Mouse (Mus musculus): Measurements from ENCODE around the gene Sipa1. TPM values are rescaled to one million over a fixed set of nuclear protein-coding genes. Genes with fewer than 3 reads are reported as not detected.
A peak's percentile ranks its signal among the peaks of the same experiment; 100 is the strongest.

Sipa1 gene
- polyA plus RNA-seq, 1 experiment, result 5.5 TPM

DNA sequence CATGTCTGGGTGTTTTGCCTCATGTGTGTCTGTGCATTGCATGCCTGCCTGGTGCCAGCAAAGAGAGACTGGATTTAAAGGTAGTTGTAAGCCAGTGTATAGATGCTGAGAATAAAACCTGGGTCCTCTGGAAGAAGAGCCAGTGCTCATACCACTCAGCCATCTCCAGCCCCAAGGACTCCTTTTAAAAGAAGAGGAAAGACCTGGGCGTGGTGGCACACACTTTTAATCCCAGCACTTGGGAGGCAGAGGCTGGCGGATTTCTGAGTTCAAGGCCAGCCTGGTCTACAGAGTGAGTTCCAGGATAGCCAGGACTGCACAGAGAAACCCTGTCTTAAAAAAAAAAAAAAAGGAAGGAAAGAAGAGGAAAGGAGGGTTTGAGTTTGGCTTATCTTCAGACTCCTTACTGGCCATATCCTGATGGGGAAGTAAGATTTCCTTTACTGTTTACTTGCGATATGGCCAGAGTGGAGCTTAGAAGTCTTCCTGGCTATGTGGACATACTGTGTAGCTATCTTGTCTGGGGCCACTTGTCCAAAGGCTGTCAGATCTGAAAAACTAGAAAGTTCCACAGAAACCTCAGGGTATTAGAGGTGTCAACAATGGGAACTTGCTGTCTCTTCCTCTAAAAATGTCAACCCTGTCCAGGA is 50.6 kb downstream of the Sipa1 start:
- Histone ChIP-seq H3K27ac (ENCODE audit: control insufficient read depth, insufficient read depth, low read depth, low read length) (no peak overlapping the region), H3K36me3 (ENCODE audit: control insufficient read depth, insufficient read depth, low read length) (no peaks in the 10 kb centered on the region), H3K27me3 (ENCODE audit: control insufficient read depth, insufficient read depth, low read length) (no peaks in the 10 kb centered on the region), H3K4me3 (ENCODE audit: control insufficient read depth, low read depth, low read length) (no peak overlapping the region), H3K4me1 (ENCODE audit: control insufficient read depth, insufficient read depth, low read length) (peaks cover 7% of the 10 kb centered on the region)
- TF ChIP-seq CTCF (IDR thresholded peaks at IDR 0.05; ENCODE audit: control insufficient read depth, insufficient read depth, insufficient replicate concordance, low read depth, low read length) (no peak), POLR2A (IDR thresholded peaks at IDR 0.05; ENCODE audit: control insufficient read depth, low read depth, low read length) (no peak)

- Histone ChIP-seq H3K27me3 (ENCODE audit: control insufficient read depth, insufficient read depth, low read length) (no peaks in the 10 kb centered on the region), H3K4me1 (ENCODE audit: control insufficient read depth, insufficient read depth, low read length) (peaks cover 7% of the 10 kb centered on the region), H3K27ac (ENCODE audit: control insufficient read depth, insufficient read depth, low read depth, low read length) (no peak overlapping the region), H3K36me3 (ENCODE audit: control insufficient read depth, insufficient read depth, low read length) (no peaks in the 10 kb centered on the region), H3K4me3 (ENCODE audit: control insufficient read depth, low read depth, low read length) (no peak overlapping the region)
- TF ChIP-seq CTCF (IDR thresholded peaks at IDR 0.05; ENCODE audit: control insufficient read depth, insufficient read depth, insufficient replicate concordance, low read depth, low read length) (no peak), POLR2A (IDR thresholded peaks at IDR 0.05; ENCODE audit: control insufficient read depth, low read depth, low read length) (no peak)
Observed at GRCm38 (mm10) chr19:5611973-5612372, 51.5 kb downstream of the Sipa1 start.

DNA sequence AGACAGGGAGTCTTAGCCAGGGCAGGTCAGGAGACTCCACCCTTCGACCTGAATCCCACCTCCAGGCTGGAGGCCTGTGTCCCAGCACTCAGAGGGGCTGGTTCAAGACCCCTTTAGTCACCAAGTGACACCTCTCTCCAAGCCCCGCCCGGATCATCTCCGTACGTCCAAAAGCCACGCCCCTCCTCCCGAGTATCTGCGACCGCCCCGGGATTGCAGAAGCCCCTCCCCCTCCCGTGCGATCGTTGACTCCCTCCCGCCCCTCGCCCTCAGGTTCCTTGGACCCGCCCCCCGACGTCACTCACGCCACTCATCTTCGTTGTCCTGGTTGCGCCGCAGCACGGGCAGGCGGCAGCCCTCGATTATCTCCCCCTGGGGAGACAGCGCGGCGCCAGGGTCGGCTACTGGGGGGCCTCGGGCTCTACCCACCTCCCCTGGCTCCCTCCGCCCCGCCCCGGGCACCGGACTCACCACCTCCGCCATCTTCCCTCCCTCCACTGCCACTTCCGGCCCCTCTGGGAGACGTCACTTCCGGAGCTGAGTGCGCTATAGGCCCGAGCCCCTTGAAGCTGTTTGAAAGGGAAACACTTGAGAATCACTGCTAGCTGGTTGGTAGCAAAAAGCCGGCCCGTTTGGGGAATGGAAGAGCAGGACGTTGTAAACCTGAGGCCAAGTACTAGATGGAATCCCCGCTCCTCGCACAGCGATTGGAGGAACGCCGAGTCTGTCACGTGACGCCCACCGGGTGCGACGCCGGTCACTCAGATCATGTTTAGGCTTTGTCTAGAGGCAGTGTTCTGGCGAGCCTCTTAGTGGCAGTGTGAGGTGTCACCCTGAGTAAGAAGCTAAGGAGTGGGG is 53.7 kb downstream of the Sipa1 start, which contains the start of gene Kat5:
Kat5 (minus strand) TSS at position 691 of the 858 bp plus-strand sequence.
- H3K4me1 ChIP-seq (ENCODE audit: control insufficient read depth, insufficient read depth, low read length), result peaks cover 7% of the 10 kb centered on the region

DNA sequence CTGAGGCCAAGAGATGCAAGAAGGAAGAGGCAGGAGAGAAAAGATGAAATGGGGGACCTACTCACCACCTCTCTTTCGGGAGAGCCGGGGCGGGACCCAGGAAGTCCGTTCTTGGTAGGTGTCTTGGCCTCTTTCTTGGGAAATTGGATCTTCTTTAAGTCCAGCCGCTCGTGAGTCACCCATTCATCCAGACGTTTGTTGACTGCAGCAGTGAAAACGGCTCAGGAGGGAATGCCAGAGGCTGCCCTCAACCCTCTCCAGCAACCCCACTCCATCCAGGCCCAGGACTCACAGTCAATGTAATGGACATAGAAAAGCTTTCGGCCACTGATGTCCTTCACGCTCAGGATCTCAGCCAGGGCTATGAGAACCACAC is 54.3 kb downstream of the Sipa1 start:
- Histone ChIP-seq H3K36me3 (ENCODE audit: control insufficient read depth, insufficient read depth, low read length) (peaks cover 6% of the 10 kb centered on the region), H3K4me1 (ENCODE audit: control insufficient read depth, insufficient read depth, low read length) (peaks cover 7% of the 10 kb centered on the region), H3K27me3 (ENCODE audit: control insufficient read depth, insufficient read depth, low read length) (no peaks in the 10 kb centered on the region), H3K4me3 (ENCODE audit: control insufficient read depth, low read depth, low read length) (peak overlapping the region; percentile 99), H3K27ac (ENCODE audit: control insufficient read depth, insufficient read depth, low read depth, low read length) (peak overlapping the region; percentile 99)
- TF ChIP-seq POLR2A (IDR thresholded peaks at IDR 0.05; ENCODE audit: control insufficient read depth, low read depth, low read length), result no peak
- TF ChIP-seq CTCF (IDR thresholded peaks at IDR 0.05; ENCODE audit: control insufficient read depth, insufficient read depth, insufficient replicate concordance, low read depth, low read length), result no peak

More for the DNA sequence above, 53.7 kb downstream of the Sipa1 start, which contains the start of gene Kat5:
- H3K27me3 ChIP-seq (ENCODE audit: control insufficient read depth, insufficient read depth, low read length), result no peaks in the 10 kb centered on the region
- H3K27ac ChIP-seq (ENCODE audit: control insufficient read depth, insufficient read depth, low read depth, low read length), result peak within 1 kb of the TSS; percentile 99
- H3K4me3 ChIP-seq (ENCODE audit: control insufficient read depth, low read depth, low read length), result peak within 1 kb of the TSS; percentile 99
- H3K36me3 ChIP-seq (ENCODE audit: control insufficient read depth, insufficient read depth, low read length), result peaks cover 6% of the 10 kb centered on the region
- no peak for TF ChIP-seq CTCF (IDR thresholded peaks at IDR 0.05; ENCODE audit: control insufficient read depth, insufficient read depth, insufficient replicate concordance, low read depth, low read length)
- peak; percentile 69 for TF ChIP-seq POLR2A (IDR thresholded peaks at IDR 0.05; ENCODE audit: control insufficient read depth, low read depth, low read length)

- Histone ChIP-seq H3K4me1 (ENCODE audit: control insufficient read depth, insufficient read depth, low read length) (peaks cover 7% of the 10 kb centered on the region), H3K4me3 (ENCODE audit: control insufficient read depth, low read depth, low read length) (peak overlapping the region; percentile 99), H3K27ac (ENCODE audit: control insufficient read depth, insufficient read depth, low read depth, low read length) (no peak overlapping the region), H3K36me3 (ENCODE audit: control insufficient read depth, insufficient read depth, low read length) (peaks cover 6% of the 10 kb centered on the region), H3K27me3 (ENCODE audit: control insufficient read depth, insufficient read depth, low read length) (no peaks in the 10 kb centered on the region)
- TF ChIP-seq POLR2A (IDR thresholded peaks at IDR 0.05; ENCODE audit: control insufficient read depth, low read depth, low read length), result no peak
Observed at GRCm38 (mm10) chr19:5608707-5609106, 54.8 kb downstream of the Sipa1 start.

DNA sequence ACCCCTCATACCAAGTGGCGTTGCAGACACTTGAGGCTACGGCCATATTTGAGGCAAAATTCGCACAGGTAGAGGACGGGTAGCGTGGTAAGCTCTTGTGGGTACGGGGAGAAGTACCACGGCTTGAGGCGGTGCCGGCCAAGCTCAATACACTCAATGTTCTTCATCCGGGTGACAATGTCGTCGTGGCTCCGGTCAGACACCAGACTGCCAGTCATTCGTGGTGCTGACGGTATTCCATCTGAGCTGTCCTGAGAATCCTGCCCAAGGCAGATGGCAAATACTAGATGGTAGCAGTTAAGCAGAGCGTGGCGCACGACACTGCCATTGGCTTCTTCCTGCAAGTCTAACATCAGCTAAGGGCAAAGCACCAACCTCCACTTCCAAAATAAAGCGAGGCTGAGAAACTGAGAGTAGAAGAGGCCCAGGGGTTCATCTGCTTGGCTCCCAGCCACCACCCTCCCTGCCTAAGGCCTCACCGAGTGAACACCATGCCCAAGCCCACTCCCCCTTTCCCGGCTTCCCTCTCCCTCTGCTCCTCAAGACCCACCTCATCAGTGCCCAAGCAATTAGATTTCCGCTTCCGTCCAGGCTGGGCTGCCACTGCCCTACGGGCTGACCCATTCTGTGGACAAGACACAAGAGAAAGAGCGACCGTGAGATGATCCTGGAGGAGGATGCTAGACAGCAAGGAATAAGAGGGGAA is 55.6 kb downstream of the Sipa1 start:
- Histone ChIP-seq H3K4me3 (ENCODE audit: control insufficient read depth, low read depth, low read length) (no peak overlapping the region), H3K4me1 (ENCODE audit: control insufficient read depth, insufficient read depth, low read length) (peaks cover 10% of the 10 kb centered on the region), H3K36me3 (ENCODE audit: control insufficient read depth, insufficient read depth, low read length) (peaks cover 6% of the 10 kb centered on the region), H3K27ac (ENCODE audit: control insufficient read depth, insufficient read depth, low read depth, low read length) (no peak overlapping the region), H3K27me3 (ENCODE audit: control insufficient read depth, insufficient read depth, low read length) (no peaks in the 10 kb centered on the region)
- TF ChIP-seq CTCF (IDR thresholded peaks at IDR 0.05; ENCODE audit: control insufficient read depth, insufficient read depth, insufficient replicate concordance, low read depth, low read length), result no peak
- TF ChIP-seq POLR2A (IDR thresholded peaks at IDR 0.05; ENCODE audit: control insufficient read depth, low read depth, low read length), result no peak

DNA sequence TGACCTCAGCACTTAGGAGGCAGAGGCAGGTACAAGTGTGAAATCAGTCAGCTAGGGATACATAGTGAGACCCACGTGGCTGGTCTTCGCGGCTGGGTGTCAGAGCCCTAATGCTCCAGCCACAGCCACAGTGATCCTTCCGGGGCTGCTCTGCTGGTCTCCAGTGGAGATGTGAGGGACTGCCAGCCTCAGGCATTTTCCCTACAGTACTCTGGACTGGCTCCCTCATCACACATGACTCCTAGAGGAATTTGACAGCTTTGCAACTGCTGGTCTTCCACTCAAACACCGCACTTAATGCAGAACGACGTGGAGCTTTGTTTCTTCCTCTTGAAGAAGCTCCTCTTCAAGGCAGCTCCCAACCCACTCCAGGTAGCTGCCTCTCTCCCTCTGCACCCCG is 57.3 kb downstream of the Sipa1 start:
- peaks cover 6% of the 10 kb centered on the region for H3K36me3 ChIP-seq (ENCODE audit: control insufficient read depth, insufficient read depth, low read length)
- TF ChIP-seq CTCF (IDR thresholded peaks at IDR 0.05; ENCODE audit: control insufficient read depth, insufficient read depth, insufficient replicate concordance, low read depth, low read length) (no peak), POLR2A (IDR thresholded peaks at IDR 0.05; ENCODE audit: control insufficient read depth, low read depth, low read length) (no peak)
- no peaks in the 10 kb centered on the region for H3K27me3 ChIP-seq (ENCODE audit: control insufficient read depth, insufficient read depth, low read length)
- H3K27ac ChIP-seq (ENCODE audit: control insufficient read depth, insufficient read depth, low read depth, low read length), result no peak overlapping the region
- no peak overlapping the region for H3K4me3 ChIP-seq (ENCODE audit: control insufficient read depth, low read depth, low read length)
- H3K4me1 ChIP-seq (ENCODE audit: control insufficient read depth, insufficient read depth, low read length), result peaks cover 19% of the 10 kb centered on the region

All from testis, adult 2 months (tissue).